Mouse (Mus musculus) midbrain, embryonic 11.5 days (tissue): ENCODE data around the gene Gas1. TPM values are rescaled to one million over a fixed set of nuclear protein-coding genes. Genes with fewer than 3 reads are reported as not detected.

Experiments used
- ATAC-seq: fragments of 200-750 bp; cut with Nextera tagmentation; 2 replicates; pipeline ENCODE4 v1.8.0; 2017; ENCODE audit warnings: moderate TSS enrichment, moderate library complexity; ENCODE audit not compliant: low FRiP score
- DNase-seq: peaks from one replicate; pipeline ENCODE4 v3.0.0; 2015; ENCODE audit warnings: low spot score; ENCODE audit errors: missing footprints
- H3K27ac ChIP-seq: fragments of 300-500 bp; sonication (generic); 2 replicates; pipeline ENCODE4 v1.5.1; 2014; ENCODE audit warnings: low read depth, low read length
- H3K27me3 ChIP-seq: fragments of 300-500 bp; sonication (generic); 2 replicates; pipeline ENCODE4 v1.6.1; 2014; ENCODE audit warnings: mild to moderate bottlenecking, low read length, moderate library complexity, mixed read lengths; ENCODE audit not compliant: control insufficient read depth, insufficient read depth
- H3K36me3 ChIP-seq: fragments of 300-500 bp; sonication (generic); 2 replicates; pipeline ENCODE4 v1.6.1; 2014; ENCODE audit warnings: mild to moderate bottlenecking, low read length, moderate library complexity, mixed read lengths; ENCODE audit not compliant: control insufficient read depth, insufficient read depth
- H3K4me1 ChIP-seq: fragments of 300-500 bp; sonication (generic); 2 replicates; pipeline ENCODE4 v1.6.1; 2014; ENCODE audit warnings: low read length; ENCODE audit not compliant: control insufficient read depth, insufficient read depth
- H3K4me2 ChIP-seq: fragments of 300-500 bp; sonication (generic); 2 replicates; pipeline ENCODE4 v1.6.1; 2014; ENCODE audit warnings: mild to moderate bottlenecking, moderate library complexity
- H3K4me3 ChIP-seq: fragments of 300-500 bp; sonication (generic); 2 replicates; pipeline ENCODE4 v1.5.1; 2014; ENCODE audit warnings: low read depth, low read length
- H3K9ac ChIP-seq: fragments of 300-500 bp; sonication (generic); 2 replicates; pipeline ENCODE4 v1.6.1; 2014; ENCODE audit warnings: low read length
- H3K9me3 ChIP-seq: fragments of 300-500 bp; sonication (generic); 2 replicates; pipeline ENCODE4 v1.6.1; 2016; ENCODE audit warnings: low read length; ENCODE audit not compliant: control insufficient read depth
- WGBS: fragments of 180-500 bp; shearing (Covaris S2); extraction: QIAGEN DNeasy Blood & Tissue Kit; methylation state at CpG from one replicate; pipeline ENCODE4 v1.1.7; 2014; 5-methylcytosine and 5-hydroxymethylcytosine counted together
- polyA plus RNA-seq: library from polyadenylated mRNA; unstranded; fragments of >200 nt; fragmentation: Nextera tagmentation; extraction: Ambion mirVana; gene quantifications from 2 replicates; pipeline ENCODE4 v1.2.1, GENCODE M21; 2014

Gas1 gene
- polyA plus RNA-seq, 1 experiment from 2014 or later = 103 TPM

DNA sequence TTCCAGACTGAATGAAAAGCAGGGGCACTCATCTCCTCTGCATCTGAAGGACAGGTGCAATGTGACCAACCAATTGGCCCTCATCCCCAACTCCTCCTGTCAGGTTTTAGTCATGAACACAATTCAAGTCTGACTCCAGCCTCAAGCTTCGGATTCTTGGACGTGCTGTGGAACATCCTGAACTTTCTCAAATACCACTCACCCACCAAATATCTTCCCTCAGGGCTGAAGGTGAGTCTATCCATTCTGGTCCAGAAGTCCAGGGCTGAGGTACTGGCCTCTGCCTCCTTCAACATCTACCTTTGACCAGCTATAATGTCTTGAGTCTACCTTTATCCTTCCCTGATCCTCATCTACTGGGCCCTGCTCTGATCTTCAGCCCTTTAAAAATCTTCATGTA lies 8.1 kb downstream of the Gas1 start:
- Histone ChIP-seq H3K36me3 (no peaks in the 10 kb centered on the region), H3K9me3 (no peaks in the 10 kb centered on the region), H3K27me3 (peaks cover 27% of the 10 kb centered on the region), H3K4me1 (peaks cover 36% of the 10 kb centered on the region), H3K27ac (no peak overlapping the region), H3K4me3 (no peak overlapping the region), H3K9ac (no peak overlapping the region), H3K4me2 (no peak overlapping the region)
- WGBS = 98% methylated on average over 2 of the region's 2 CpGs
- peak; percentile 69 for DNase-seq
- ATAC-seq = no peak

DNA sequence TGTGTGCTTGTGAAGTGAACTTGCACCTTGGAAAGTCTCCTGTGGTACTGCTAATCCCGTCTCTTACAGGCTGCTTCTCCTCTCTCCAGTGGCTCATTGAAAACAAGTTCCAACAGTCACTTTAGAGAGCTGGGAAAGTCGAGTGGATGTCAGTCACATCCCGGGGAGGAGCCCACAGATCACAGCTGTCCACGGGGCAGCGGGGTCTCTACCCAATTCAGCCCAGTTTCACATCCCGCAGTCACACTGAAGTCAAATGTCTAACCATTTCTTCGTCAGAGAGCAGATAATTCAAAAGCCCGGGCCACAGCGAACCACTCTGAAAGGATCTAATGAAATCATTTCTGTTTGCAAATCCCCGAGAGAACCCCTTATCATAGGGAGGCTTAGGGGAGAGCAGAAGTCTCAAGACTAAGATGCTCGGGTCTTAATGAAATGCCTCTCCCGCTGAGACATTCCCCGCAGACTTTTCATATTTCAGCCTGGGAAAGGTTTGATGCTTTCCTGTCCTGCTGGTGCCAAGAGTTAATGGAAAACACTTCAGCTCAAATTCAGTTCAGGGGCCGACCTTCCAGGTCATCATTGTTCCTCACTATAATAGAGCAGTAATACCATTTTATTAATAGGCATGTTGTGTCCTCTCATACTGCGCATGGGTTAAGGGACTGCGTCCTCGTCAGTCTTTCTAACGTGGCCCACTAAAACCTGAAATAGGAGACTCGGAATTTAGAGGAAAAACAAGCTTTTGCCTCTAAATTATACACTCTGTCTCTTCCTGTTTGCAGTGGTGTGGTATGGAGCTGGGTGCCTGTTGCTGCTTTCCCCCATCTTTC lies 20.7 kb downstream of the Gas1 start:
- no peak overlapping the region for H3K9ac ChIP-seq
- no peak overlapping the region for H3K4me3 ChIP-seq
- H3K4me1 ChIP-seq = peaks cover 6% of the 10 kb centered on the region; the same call in 1 of the 2 replicates
- H3K9me3 ChIP-seq = peaks cover 20% of the 10 kb centered on the region
- peak; percentile 91 for DNase-seq
- H3K27ac ChIP-seq = peak overlapping the region; percentile 32; the same call in 1 of the 2 replicates
- H3K27me3 ChIP-seq = no peaks in the 10 kb centered on the region
- H3K4me2 ChIP-seq = peak overlapping the region; percentile 3; the same call in 1 of the 2 replicates
- no peaks in the 10 kb centered on the region for H3K36me3 ChIP-seq
- 12% methylated on average over 19 of the region's 19 CpGs for WGBS
- ATAC-seq = peak; percentile 83

DNA sequence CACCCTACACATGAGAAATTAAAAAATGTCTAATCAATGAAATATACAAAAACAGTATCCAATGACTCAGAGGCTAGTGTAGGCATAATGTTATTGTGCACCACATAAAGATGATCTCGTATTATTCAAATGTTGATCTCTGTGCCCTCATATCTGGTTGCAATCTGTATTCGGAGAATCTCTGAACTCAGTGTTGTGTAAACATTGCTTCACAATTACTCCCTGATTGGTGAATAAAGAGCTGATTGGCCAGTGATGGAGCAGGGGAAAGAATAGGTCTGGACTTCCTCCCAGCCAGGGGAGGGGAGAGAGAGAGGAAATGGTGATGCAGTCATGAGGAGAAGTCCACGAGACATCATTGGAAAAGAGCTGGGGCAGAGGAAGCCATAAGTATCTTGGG lies 23.0 kb downstream of the Gas1 start:
- peaks cover 6% of the 10 kb centered on the region; the same call in 1 of the 2 replicates for H3K4me1 ChIP-seq
- ATAC-seq (no peak), DNase-seq (peak; percentile 59)
- WGBS = 91% methylated on average over 3 of the region's 3 CpGs
- H3K9ac ChIP-seq = no peak overlapping the region
- H3K4me2 ChIP-seq = no peak overlapping the region
- H3K27ac ChIP-seq = no peak overlapping the region
- no peaks in the 10 kb centered on the region for H3K27me3 ChIP-seq
- no peak overlapping the region for H3K4me3 ChIP-seq
- no peaks in the 10 kb centered on the region for H3K36me3 ChIP-seq
- H3K9me3 ChIP-seq = peaks cover 20% of the 10 kb centered on the region

DNA sequence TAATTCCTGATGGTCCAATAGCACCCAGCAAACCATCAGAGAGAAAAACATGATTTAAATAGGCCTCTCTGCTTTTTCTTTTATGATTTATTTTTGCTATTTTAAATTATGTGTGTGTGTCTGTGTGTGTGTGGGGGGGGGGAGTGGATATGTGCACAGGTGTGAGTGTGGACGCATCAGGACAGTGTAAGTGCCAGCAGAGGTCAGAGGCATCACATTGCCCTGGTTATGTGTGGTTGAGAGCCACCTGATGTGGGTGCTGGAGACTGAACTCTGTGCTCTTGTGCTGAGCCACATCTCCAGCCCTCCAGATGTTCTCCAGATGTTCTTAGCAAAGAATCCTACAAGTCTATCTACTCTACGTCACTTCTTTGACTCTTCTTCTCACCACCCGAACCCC lies 28.9 kb downstream of the Gas1 start:
- H3K36me3 ChIP-seq = no peaks in the 10 kb centered on the region
- DNase-seq (no peak), ATAC-seq (no peak)
- H3K4me3 ChIP-seq = no peak overlapping the region
- H3K27me3 ChIP-seq = no peaks in the 10 kb centered on the region; the same call in 1 of the 2 replicates
- peaks cover 22% of the 10 kb centered on the region for H3K4me1 ChIP-seq
- H3K4me2 ChIP-seq = no peak overlapping the region
- H3K27ac ChIP-seq = peak overlapping the region; percentile 9; the same call in 1 of the 2 replicates
- H3K9me3 ChIP-seq = peaks cover 9% of the 10 kb centered on the region
- WGBS = 72% methylated on average over 3 of the region's 3 CpGs
- H3K9ac ChIP-seq = no peak overlapping the region

DNA sequence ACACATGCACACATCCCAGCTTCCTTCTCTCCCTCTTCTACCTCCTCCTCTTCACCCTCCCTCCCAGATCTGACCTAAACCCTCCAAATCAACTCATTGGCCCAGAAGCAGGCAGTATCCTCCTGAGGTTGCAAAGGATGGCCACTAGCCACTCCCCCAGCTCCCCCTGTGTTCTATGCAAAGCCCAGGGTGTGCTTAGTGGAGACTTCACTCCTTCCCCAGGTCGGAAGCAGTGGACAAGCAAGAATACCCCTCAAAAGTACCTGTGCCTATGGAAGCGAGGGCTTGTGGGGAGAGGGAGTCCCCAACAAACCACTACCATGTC lies 29.3 kb downstream of the Gas1 start:
- Histone ChIP-seq H3K9ac (peak overlapping the region; percentile 47; the same call in 1 of the 2 replicates), H3K27me3 (no peaks in the 10 kb centered on the region; the same call in 1 of the 2 replicates), H3K4me1 (peaks cover 22% of the 10 kb centered on the region), H3K4me3 (no peak overlapping the region), H3K4me2 (peak overlapping the region; percentile 45; the same call in 1 of the 2 replicates), H3K36me3 (no peaks in the 10 kb centered on the region), H3K9me3 (peaks cover 5% of the 10 kb centered on the region; the same call in 1 of the 2 replicates), H3K27ac (peak overlapping the region; percentile 87)
- ATAC-seq = peak; percentile 82
- 24% methylated on average over 2 of the region's 2 CpGs for WGBS
- no peak for DNase-seq

DNA sequence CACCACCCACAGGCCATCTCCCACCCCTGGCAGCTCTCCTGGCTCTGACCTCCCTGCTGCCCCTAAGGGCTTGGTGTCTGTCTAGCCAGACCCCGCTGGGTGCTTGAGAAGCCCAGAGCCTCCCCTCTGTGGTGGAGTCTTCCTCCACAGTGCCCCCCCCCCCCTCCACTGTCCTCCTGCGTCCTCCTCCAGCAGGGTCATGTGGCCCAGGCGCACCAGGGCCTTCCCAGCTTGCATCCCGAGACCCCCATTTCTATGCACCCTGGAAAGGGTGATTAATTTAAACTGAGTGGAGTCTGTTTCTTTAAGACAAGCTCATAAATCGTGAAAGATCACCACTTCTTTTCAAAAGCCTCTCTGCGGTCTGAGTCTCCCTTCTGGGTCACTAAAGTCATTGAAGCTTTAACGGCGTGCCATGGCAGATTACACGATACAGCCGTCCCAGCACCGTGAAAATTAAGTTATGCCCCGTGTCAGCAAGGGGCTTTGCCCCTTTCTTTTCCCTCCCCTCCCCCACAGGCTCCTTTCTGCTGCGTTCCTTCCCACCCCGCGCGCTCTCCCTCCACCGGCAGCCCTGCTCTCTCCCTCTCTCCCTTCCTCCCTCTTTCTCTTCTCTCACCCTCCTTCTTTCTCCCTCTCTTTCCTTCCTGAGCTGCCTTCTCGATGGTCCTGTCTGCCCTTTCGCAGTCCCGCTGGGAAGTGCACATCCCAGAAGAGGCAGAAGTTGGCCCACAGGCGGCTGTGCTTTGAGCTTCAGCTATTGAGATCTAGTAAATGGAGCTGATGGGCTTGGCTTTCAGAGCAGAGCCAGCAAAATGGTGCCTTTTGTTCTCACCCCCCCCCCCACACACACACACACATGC lies 29.9 kb downstream of the Gas1 start:
- H3K9ac ChIP-seq = peak overlapping the region; percentile 47
- ATAC-seq (peak; percentile 86), DNase-seq (peak; percentile 97)
- peaks cover 5% of the 10 kb centered on the region; the same call in 1 of the 2 replicates for H3K9me3 ChIP-seq
- no peaks in the 10 kb centered on the region; the same call in 1 of the 2 replicates for H3K27me3 ChIP-seq
- H3K36me3 ChIP-seq = no peaks in the 10 kb centered on the region
- H3K4me2 ChIP-seq = peak overlapping the region; percentile 45
- 1% methylated on average over 21 of the region's 21 CpGs for WGBS
- peak overlapping the region; percentile 87 for H3K27ac ChIP-seq
- peak overlapping the region; percentile 20; the same call in 1 of the 2 replicates for H3K4me3 ChIP-seq
- peaks cover 22% of the 10 kb centered on the region for H3K4me1 ChIP-seq

DNA sequence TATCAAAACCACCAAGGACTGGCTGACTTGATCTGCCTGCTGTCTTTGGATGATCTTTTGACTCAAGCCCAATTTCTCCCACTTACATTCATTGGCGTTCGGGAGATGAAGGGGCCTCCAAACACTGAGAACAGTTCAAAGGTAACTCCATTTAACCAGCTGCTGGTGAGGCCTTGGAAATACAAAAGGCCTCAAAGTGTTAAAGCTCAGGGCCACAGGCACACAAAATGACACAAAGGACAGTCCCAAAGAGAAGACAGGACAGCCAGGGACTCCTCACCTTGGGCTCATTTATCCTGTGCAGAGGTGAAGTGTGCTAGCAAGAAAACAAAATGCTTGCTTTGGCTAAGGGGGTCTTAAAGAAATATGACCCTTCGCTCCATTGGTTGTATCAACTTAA lies 30.9 kb downstream of the Gas1 start:
- WGBS = 30% methylated on average over 3 of the region's 3 CpGs
- peak overlapping the region; percentile 81 for H3K27ac ChIP-seq

DNA sequence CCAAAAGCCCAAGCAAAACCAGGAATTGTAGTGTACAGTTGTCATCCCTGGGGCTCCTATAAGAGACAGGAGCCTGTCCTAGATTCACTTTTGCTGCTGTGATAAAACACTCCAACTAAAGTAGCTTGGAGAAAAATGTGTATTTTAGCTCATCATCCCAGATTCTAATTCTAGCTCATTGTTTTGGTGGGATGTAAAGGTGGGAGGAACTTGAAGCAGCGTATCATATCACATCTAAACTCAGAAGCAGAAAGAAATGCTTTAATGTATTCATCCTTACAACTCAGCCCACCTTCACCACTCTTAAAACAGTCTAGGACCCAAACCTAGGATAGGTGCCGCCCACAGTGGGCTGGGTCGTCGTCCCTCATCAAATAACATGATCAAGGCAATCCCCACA lies 40.2 kb downstream of the Gas1 start:
- no peaks in the 10 kb centered on the region for H3K36me3 ChIP-seq
- WGBS = 94% methylated on average over 4 of the region's 4 CpGs

More for the DNA sequence above, 30.9 kb downstream of the Gas1 start:
- peaks cover 22% of the 10 kb centered on the region for H3K4me1 ChIP-seq
- DNase-seq (peak; percentile 93), ATAC-seq (no peak)
- H3K4me3 ChIP-seq = no peak overlapping the region
- H3K36me3 ChIP-seq = no peaks in the 10 kb centered on the region
- no peaks in the 10 kb centered on the region; the same call in 1 of the 2 replicates for H3K27me3 ChIP-seq
- no peaks in the 10 kb centered on the region; the same call in 1 of the 2 replicates for H3K9me3 ChIP-seq
- H3K4me2 ChIP-seq = peak overlapping the region; percentile 45; the same call in 1 of the 2 replicates
- no peak overlapping the region for H3K9ac ChIP-seq

More for the DNA sequence above, 40.2 kb downstream of the Gas1 start:
- no peak for DNase-seq
- Histone ChIP-seq H3K27me3 (no peaks in the 10 kb centered on the region), H3K9me3 (no peaks in the 10 kb centered on the region; the same call in 1 of the 2 replicates), H3K9ac (no peak overlapping the region), H3K27ac (no peak overlapping the region), H3K4me3 (no peak overlapping the region), H3K4me1 (peaks cover 7% of the 10 kb centered on the region; the same call in 1 of the 2 replicates), H3K4me2 (no peak overlapping the region)
- ATAC-seq = no peak
